Mouse (Mus musculus) liver, postnatal 0 days (tissue): ENCODE measurements around the gene Olfr1023. TPM values are rescaled to one million over a fixed set of nuclear protein-coding genes. Genes with fewer than 3 reads are reported as not detected.

Experiments
- ATAC-seq: fragments of 200-750 bp; cut with Nextera tagmentation; 2 replicates; pipeline ENCODE4 v1.8.0; 2017; ENCODE audit warnings: mild to moderate bottlenecking, moderate library complexity
- DNase-seq: peaks from one replicate; pipeline ENCODE4 v3.0.0-alpha.2; 2016
- H3K27ac ChIP-seq: fragments of 300-500 bp; sonication (generic); 2 replicates; pipeline ENCODE4 v1.5.1; 2014; ENCODE audit warnings: antibody characterized with exemption, moderate library complexity, mild to moderate bottlenecking, low read depth
- H3K27me3 ChIP-seq: fragments of 300-500 bp; sonication (generic); 2 replicates; pipeline ENCODE4 v1.6.1; 2014; ENCODE audit warnings: low read length, control low read depth, mixed read lengths; ENCODE audit not compliant: insufficient read depth
- H3K36me3 ChIP-seq: fragments of 300-500 bp; sonication (generic); replicated peaks from 2 replicates; pipeline ENCODE4 v1.6.1; 2014; ENCODE audit warnings: mild to moderate bottlenecking, control low read depth, low read length, moderate library complexity, mixed read lengths; ENCODE audit not compliant: insufficient read depth
- H3K4me1 ChIP-seq: fragments of 300-500 bp; sonication (generic); 2 replicates; pipeline ENCODE4 v1.6.1; 2014; ENCODE audit warnings: antibody characterized with exemption, mild to moderate bottlenecking, control low read depth; ENCODE audit not compliant: insufficient read depth
- H3K4me2 ChIP-seq: fragments of 300-500 bp; sonication (generic); 2 replicates; pipeline ENCODE4 v1.6.1; 2014; ENCODE audit warnings: low read depth, mild to moderate bottlenecking, low read length, moderate library complexity, mixed read lengths
- H3K4me3 ChIP-seq: fragments of 300-500 bp; sonication (generic); 2 replicates; pipeline ENCODE4 v1.5.1; 2014; ENCODE audit warnings: low read depth, low read length
- H3K9ac ChIP-seq: fragments of 300-500 bp; sonication (generic); replicated peaks from 2 replicates; pipeline ENCODE4 v1.6.1; 2014; ENCODE audit warnings: mild to moderate bottlenecking, moderate library complexity
- H3K9me3 ChIP-seq: fragments of 300-500 bp; sonication (generic); 2 replicates; pipeline ENCODE4 v1.6.1; 2016; ENCODE audit warnings: mild to moderate bottlenecking, control low read depth, low read length, mixed read lengths
- CTCF ChIP-seq: sonication (generic); IDR thresholded peaks from 2 replicates; pipeline ENCODE4 v1.5.1; 2016; ENCODE audit warnings: antibody characterized with exemption, low read depth
- EP300 ChIP-seq: IDR thresholded peaks from 2 replicates; pipeline ENCODE4 v1.6.1; 2016; ENCODE audit warnings: antibody characterized with exemption, low read depth, mild to moderate bottlenecking
- WGBS: fragments of 180-500 bp; shearing (Covaris S2); extraction: QIAGEN DNeasy Blood & Tissue Kit; methylation state at CpG from one replicate; pipeline ENCODE4 v1.1.7; 2014; ENCODE audit not compliant: insufficient replicate concordance; 5-methylcytosine and 5-hydroxymethylcytosine counted together
- polyA plus RNA-seq: library from polyadenylated mRNA; unstranded; fragments of >200 nt; fragmentation: Nextera tagmentation; extraction: Ambion mirVana; gene quantifications from 2 replicates; pipeline ENCODE4 v1.2.1, GENCODE M21; 2015

Gene Olfr1023
- not detected in 2 replicates for polyA plus RNA-seq

DNA sequence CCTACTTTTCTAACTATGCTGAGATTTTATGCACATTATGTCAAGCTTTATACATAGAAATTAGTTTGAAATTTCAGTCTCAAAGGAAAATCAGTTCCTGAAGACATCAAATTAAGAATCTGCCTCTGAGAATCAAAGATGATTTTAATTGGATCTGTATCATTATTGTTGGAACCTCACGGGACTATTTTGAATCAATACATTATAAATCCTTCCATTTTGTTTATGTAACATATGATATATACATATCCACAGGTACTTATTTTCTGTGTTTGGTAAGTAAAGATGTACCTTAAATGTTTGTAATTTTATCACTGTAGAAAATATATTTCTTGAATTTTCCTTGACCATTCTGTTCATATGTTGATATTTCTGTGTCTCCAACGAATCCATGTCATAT, at the start of gene Olfr1023:
Olfr1023 (plus strand) TSS at position 301 of the 400 bp plus-strand sequence.
- no peak within 1 kb of the TSS for H3K4me3 ChIP-seq
- no peak within 1 kb of the TSS for H3K4me2 ChIP-seq
- H3K36me3 ChIP-seq, result no peaks in the 10 kb centered on the region
- DNase-seq (no peak), ATAC-seq (no peak)
- no peak within 1 kb of the TSS for H3K27ac ChIP-seq
- TF ChIP-seq CTCF (no peak), EP300 (no peak)
- H3K27me3 ChIP-seq, result no peaks in the 10 kb centered on the region
- no peaks in the 10 kb centered on the region for H3K9me3 ChIP-seq
- whole genome bisulfite sequencing, result 65% methylated on average over 2 of the region's 2 CpGs
- H3K9ac ChIP-seq, result no peak within 1 kb of the TSS
- no peaks in the 10 kb centered on the region for H3K4me1 ChIP-seq

DNA sequence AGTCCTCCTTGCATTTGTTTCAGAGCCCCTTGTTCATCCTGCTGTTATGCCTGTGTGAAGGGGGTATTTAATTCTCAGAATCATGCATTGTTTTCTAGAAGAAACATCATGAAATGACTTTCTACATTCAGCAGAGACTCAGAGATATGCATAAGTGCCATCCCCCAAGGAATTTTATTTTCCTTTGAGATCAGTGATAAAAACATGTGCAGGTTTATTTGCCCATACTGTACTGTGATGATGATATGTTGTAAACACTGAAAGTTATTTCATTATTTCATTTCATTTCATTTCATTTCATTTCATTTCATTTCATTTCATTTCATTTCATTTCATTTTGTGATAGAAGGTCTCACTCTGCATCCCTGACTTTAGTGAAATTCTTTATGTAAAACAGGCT, 40.1 kb upstream of the Olfr1023 start, which contains the start of gene Olfr1019:
Olfr1019 (minus strand) TSS at position 101 of the 400 bp plus-strand sequence.
- DNase-seq (no peak), ATAC-seq (no peak)
- no peaks in the 10 kb centered on the region for H3K4me1 ChIP-seq
- no peak within 1 kb of the TSS for H3K4me3 ChIP-seq
- no peak within 1 kb of the TSS for H3K9ac ChIP-seq
- H3K27me3 ChIP-seq, result no peaks in the 10 kb centered on the region
- H3K36me3 ChIP-seq, result no peaks in the 10 kb centered on the region
- no peaks in the 10 kb centered on the region for H3K9me3 ChIP-seq
- no peak within 1 kb of the TSS for H3K4me2 ChIP-seq
- no peak within 1 kb of the TSS for H3K27ac ChIP-seq
- TF ChIP-seq EP300 (no peak), CTCF (no peak)

GRCm38 (mm10) chr2:85846730-85847129, 38.7 kb upstream of the Olfr1023 start, which contains the start of gene Olfr1020:
Gene Olfr1020 (plus strand): TSS chr2:85847030.
- H3K9ac ChIP-seq, result no peak within 1 kb of the TSS
- no peak for TF ChIP-seq CTCF
- no peak for TF ChIP-seq EP300
- H3K27ac ChIP-seq, result no peak within 1 kb of the TSS
- no peaks in the 10 kb centered on the region for H3K4me1 ChIP-seq
- H3K36me3 ChIP-seq, result no peaks in the 10 kb centered on the region
- no peak within 1 kb of the TSS for H3K4me3 ChIP-seq
- no peaks in the 10 kb centered on the region for H3K9me3 ChIP-seq
- no peak for DNase-seq
- 64% methylated on average over 1 of the region's 1 CpGs for WGBS
- H3K27me3 ChIP-seq, result no peaks in the 10 kb centered on the region
- H3K4me2 ChIP-seq, result no peak within 1 kb of the TSS
- no peak for ATAC-seq

DNA sequence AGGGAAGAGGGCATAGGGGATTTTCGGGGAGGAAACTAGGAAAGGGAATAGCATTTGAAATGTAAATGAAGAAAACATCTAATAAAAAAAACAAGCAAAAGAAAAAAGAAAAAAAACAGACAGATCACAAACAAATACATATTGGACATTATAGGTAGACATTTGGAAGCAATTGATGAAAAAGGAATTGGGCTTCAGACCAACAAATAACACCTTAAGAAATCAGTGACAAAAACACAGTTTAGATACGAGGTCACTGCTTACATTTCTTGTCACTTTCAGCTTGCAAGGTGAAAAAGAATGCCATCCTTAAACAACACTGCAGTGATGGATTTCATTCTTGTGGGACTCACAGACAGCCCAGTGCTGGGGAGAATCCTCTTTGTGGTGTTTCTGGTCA, 17.1 kb upstream of the Olfr1023 start, which contains the start of gene Olfr1022:
Olfr1022 (plus strand) TSS at position 301 of the 400 bp plus-strand sequence.
- TF ChIP-seq CTCF (no peak), EP300 (no peak)

GRCm38 (mm10) chr2:85904952-85905351, 19.5 kb downstream of the Olfr1023 start, which contains the start of gene Olfr1024:
Gene Olfr1024 (minus strand): TSS chr2:85905052.
- no peak within 1 kb of the TSS for H3K4me3 ChIP-seq
- no peaks in the 10 kb centered on the region for H3K36me3 ChIP-seq
- TF ChIP-seq EP300, result no peak
- no peak for TF ChIP-seq CTCF
- no peak within 1 kb of the TSS for H3K27ac ChIP-seq
- ATAC-seq (no peak), DNase-seq (no peak)
- H3K9ac ChIP-seq, result no peak within 1 kb of the TSS
- no peaks in the 10 kb centered on the region for H3K4me1 ChIP-seq
- WGBS, result 78% methylated on average over 3 of the region's 3 CpGs
- H3K27me3 ChIP-seq, result no peaks in the 10 kb centered on the region
- H3K9me3 ChIP-seq, result no peaks in the 10 kb centered on the region; the same call in 1 of the 2 replicates
- no peak within 1 kb of the TSS for H3K4me2 ChIP-seq

More for the DNA sequence above, 17.1 kb upstream of the Olfr1023 start, which contains the start of gene Olfr1022:
- H3K4me3 ChIP-seq, result no peak within 1 kb of the TSS
- no peak within 1 kb of the TSS for H3K9ac ChIP-seq
- WGBS, result 41% methylated on average over 2 of the region's 2 CpGs
- no peak for DNase-seq
- no peak for ATAC-seq
- no peaks in the 10 kb centered on the region for H3K4me1 ChIP-seq
- H3K4me2 ChIP-seq, result no peak within 1 kb of the TSS
- no peaks in the 10 kb centered on the region for H3K27me3 ChIP-seq
- H3K9me3 ChIP-seq, result no peaks in the 10 kb centered on the region
- H3K36me3 ChIP-seq, result no peaks in the 10 kb centered on the region
- no peak within 1 kb of the TSS for H3K27ac ChIP-seq

GRCm38 (mm10) chr2:85913197-85913596, 27.8 kb downstream of the Olfr1023 start:
- no peak for ATAC-seq
- Histone ChIP-seq H3K27me3 (no peaks in the 10 kb centered on the region), H3K9me3 (no peaks in the 10 kb centered on the region), H3K4me1 (no peaks in the 10 kb centered on the region), H3K27ac (no peak overlapping the region), H3K4me2 (no peak overlapping the region), H3K36me3 (no peaks in the 10 kb centered on the region), H3K4me3 (no peak overlapping the region), H3K9ac (no peak overlapping the region)
- no peak for DNase-seq
- TF ChIP-seq CTCF (no peak), EP300 (no peak)

DNA sequence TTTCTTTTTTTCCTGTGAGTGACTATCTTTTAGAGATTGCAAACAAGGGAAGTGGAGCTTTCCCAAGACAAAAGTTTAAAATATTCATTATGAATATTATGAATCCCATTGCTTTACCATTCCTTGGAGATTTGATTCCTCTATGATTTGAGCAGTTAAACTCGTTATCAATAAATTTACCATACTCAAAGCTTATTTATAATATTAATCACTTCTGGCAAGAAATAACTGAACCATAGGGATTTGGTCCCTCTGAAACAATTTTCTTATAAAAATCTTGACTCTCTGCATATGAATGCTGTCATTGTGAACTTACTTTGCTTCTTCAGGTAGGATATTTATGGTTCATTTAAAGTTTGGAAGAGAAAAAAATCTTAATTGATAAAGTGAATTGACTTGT, 29.5 kb downstream of the Olfr1023 start, which contains the start of gene Olfr1025-ps1:
Olfr1025-ps1 (plus strand) TSS at position 301 of the 400 bp plus-strand sequence.
- H3K36me3 ChIP-seq, result no peaks in the 10 kb centered on the region
- H3K4me2 ChIP-seq, result no peak within 1 kb of the TSS
- no peaks in the 10 kb centered on the region for H3K9me3 ChIP-seq
- ATAC-seq, result no peak
- no peak for DNase-seq
- 43% methylated on average over 1 of the region's 1 CpGs for WGBS
- no peaks in the 10 kb centered on the region for H3K4me1 ChIP-seq
- H3K27ac ChIP-seq, result no peak within 1 kb of the TSS
- TF ChIP-seq CTCF, result no peak
- H3K9ac ChIP-seq, result no peak within 1 kb of the TSS
- no peaks in the 10 kb centered on the region for H3K27me3 ChIP-seq
- no peak within 1 kb of the TSS for H3K4me3 ChIP-seq
